Mouse (Mus musculus): ENCODE results near the gene Ushbp1.

The Ushbp1 gene

DNA sequence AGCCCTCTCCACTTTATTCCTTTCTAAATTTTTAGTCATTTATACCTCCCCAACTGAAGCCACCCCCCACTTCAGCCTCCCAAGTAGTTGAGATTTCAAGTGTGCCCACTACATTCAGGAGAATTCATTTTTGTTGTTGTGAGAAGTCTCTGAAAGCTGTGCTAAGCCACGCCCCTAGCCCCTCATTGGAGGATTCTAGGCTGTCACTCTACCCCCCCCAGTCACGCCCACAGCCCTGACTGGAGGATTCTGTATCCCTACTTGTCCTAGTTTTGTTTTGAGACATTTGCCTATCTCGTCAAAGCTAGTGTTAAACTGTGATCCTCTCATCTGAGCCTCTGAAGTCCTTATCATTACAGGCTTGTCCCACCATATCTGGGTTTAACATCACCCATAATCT is 2.7 kb downstream of the Ushbp1 start:
- no peak for DNase-seq (ENCODE audit: low spot score)

DNA sequence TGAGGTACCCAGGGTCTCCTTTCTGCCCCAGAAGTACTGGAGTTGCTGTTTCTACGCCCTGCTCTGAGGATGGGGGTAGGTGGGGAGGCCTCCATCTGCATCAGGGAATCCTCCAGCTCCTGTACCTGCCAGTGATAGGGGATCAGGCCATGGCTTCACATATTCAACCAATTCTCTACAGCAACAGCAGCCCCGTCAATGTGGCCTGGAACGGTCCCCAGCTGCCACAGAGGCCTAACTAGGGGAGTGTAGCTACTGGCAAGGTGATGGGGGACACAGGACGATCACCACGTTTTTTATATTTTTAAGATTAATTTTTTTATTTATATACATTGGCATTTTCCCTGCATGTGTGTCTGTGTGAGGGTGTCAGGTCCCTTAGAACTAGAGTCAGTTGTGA is 3.2 kb downstream of the Ushbp1 start:
- no peak for DNase-seq (ENCODE audit: low spot score)

DNA sequence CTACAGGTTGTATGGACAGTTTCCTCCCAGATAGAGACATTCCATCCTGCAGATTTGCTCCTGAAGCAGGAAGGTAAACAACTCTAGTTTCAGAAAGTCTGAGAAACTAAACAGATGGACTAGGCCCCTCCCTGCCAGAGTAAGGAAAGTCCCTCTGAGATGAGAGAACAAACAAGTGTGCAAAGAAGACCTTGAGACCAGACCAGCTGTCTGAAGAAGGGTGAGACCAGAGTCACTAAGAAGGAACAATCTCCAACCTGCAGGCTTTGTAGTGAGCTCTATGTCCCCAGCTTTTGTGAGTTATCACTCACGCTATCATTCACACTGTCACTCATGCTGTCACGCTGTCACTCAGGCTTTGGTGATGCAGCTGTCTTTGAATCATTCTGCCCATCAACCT is 3.9 kb downstream of the Ushbp1 start:
- no peak for DNase-seq (ENCODE audit: low spot score)

DNA sequence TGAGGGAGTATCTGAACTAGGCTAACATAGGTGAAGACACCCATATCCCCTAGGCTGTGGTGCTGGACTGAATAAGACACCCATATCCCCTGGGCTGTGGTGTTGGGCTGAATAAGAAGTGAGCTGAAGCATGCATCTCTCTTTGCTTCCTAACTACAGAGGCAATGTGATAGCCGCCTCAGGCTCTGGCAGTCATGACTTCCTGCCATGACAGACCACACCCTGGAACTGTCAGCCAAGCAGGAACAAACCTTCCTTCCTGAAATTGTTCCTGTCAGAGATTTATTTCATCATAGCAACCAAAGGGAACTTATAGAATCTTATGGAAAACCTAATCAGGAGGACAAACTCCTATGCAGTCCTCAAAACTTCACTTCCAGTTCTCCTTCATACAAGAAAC is 7.3 kb downstream of the Ushbp1 start:
- DNase-seq (ENCODE audit: low spot score) = no peak

DNA sequence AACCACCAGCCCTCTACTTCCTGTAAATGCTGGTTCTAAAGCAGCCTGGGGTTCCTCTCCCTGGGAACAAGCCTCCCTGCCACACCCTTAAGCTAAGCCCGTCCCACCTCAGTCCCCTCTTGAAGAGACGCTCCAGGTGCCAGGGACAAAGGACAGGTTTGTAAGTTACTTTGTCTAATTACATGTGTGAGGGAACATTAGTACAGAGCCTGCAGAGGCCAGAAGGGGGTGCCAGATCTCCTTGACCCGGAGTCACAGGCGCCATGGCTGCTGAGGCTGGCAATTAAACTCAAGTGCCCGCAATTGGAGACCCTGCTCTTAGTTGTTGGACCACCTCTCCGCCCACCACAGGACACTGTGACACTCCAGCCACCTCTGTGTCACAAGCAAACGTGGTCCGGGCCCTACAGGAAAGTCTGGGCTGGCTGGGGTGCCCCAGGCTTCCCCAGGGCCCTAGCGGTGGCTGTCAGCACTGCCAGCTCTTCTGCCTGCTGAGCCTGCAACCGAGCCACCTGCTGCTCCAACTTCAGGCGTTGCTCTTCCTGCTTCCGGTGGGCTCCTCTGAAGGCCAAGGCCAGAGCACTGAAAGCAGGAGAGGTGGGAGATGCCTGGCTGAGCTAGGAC is 10.3 kb downstream of the Ushbp1 start:
- no peak for DNase-seq (ENCODE audit: low spot score)

DNA sequence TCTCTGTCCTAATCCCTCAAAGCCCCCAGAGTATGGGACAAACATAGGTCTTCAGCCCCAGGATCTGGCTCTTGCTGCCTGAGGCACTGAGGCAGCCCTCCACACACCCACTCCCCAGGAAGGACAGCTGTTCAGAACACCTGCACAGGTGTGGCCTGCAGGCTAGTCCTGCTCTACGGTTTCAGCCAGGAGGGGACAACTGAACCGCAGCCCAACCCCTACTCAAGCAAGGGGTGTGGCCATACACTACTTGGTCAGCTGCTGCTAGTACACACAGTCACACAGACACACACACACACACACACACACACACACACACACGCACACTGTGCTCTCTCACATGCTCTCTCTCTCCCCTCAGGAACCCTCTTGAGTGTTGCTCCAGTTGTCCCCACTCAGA is 11.7 kb downstream of the Ushbp1 start:
- DNase-seq (ENCODE audit: low spot score) = no peak

DNA sequence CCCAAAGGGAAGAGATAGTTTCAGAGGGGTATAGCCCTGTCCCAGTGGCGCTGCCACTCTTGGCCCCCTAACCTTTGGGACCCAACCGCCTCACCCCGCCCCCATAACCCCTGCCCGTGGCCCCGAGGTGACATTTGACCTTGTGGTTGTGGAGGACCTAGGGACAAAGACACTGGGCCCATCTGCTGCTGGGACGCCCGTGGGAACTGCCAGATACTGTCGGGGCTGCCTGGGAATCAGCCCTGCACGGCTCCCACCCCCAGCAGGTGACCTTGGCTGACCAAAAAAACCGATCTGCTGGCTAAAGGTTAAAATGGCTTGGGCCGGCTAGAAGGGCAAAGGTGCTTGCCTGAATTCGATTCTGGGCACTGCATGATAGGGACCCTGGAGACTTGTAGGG is 12.2 kb downstream of the Ushbp1 start:
- DNase-seq (ENCODE audit: low spot score) = no peak

DNA sequence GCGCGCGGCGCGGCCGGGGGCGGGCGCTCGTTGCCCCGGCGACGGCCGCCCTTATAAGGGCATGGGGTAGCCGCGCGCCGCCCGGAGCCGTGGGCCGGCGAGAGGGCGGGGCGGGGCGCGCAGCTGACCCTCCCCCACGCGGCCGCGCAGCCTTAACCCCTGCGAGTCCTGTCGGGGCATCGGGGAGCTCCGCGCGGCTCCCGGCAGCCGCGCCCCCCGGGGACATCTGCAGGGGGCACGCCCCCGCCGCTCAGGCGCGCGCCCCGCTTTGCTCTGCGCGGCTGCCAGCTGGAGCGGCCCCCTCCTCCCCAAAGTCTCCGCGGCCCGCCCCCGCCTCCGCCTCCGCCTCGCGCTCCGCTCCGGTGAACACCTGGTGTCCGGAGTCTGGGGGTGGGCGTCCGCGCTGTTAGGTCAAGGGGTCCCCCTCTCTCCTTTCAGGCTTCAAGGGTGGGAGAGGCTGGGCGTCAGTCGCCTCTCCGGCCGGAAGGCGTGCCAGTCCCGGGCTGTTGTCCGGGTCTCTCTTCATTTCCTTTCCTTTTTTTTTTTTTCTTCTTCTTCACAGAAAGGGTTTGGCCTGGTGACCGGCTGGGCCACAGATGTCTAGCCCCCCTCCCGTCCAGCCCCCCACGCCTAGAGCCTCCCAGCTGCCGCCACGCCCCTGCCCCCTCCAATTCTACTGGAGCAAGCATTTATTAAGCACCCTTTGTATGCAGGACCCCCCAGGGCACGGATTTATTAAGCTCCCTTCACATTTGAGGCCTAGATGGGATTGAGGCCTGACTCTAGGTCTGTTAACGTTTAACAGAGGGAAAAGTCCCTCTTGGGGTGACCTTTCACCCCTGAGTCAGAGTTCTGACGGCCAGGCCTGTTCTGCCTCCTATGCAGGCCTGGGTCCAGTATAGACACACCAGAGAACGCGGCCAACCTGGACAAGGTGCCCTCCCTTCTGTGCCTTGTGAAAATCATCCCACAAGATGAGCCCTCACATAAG is 13.3 kb downstream of the Ushbp1 start:
- no peak for DNase-seq (ENCODE audit: low spot score)

DNA sequence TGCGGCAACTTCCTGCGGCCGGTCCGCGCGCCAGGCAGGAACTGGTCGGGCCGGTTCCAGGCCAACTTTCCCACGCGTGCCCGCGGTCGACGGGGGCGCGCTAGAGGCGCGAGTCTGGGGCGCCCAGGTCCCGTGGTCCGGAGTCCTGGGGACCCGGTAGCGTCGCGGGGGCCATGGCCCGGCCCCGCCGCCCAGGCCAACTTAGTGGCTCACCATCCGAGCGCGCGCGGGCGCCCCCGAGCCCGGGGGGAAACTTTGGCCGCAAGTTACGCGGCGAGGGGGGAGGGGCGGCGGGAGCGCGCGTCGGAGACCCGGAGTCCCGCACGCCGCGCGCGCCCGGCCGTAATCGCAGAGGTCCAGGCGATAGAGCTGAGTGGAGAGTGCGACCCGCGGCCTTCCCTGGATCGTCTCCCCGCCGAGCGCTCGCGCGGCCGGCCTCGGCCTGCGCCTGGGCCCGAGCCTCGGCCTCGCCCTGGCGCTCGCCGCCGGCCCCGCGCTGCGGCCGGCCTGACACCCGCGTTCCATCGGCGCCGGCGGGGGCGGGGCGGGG is 14.1 kb downstream of the Ushbp1 start, which contains the start of gene Nr2f6:
Nr2f6 (minus strand) TSS at position 540 of the 550 bp plus-strand sequence.
- DNase-seq (ENCODE audit: low spot score) = no peak

DNA sequence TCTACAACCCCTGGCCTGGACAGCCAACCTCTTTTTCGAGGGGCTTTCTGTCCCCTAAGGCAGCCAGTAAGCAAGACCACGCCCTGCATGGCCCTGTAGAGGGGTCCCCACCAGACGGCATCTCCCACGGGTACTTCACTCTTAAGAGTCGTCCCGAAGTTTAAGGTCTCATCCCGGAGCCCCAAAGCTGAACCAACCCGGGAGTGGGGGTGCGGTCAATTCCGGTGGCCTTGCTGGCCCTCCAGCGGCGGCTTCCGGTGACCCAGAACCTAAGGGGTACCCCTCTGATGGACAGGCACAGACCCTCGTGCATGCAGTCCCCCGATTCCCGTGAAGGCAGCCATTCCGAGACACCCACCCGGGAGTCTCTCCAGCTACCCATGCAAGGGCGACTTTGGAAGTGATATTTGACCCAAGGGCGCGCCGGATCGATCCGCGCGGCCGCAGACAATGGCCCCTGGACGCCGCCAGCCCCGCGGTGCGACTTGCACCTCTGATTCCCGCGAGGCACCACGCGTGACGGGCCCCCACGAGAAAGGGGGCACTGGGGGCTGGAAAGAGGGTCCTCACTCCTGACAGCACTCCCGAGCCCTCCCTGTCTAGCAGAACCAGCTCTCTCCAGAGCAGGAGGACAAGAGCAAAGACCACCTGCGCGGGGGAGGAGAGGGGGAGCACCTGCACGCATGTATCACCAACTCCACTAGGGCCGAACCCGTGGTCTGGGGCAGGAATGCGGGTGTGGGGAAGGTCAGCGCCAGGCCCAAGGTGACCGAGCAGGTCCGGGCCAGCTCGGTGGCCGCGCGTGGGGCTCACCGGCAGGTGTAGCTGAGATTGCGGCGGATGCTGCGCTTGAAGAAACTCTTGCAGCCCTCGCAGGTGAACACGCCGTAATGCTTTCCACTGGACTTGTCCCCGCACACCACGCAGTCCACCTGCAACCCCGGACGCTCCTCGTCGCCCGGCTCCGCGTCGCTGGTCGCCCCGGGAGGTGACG is 15.1 kb downstream of the Ushbp1 start:
- no peak for DNase-seq (ENCODE audit: low spot score)

DNA sequence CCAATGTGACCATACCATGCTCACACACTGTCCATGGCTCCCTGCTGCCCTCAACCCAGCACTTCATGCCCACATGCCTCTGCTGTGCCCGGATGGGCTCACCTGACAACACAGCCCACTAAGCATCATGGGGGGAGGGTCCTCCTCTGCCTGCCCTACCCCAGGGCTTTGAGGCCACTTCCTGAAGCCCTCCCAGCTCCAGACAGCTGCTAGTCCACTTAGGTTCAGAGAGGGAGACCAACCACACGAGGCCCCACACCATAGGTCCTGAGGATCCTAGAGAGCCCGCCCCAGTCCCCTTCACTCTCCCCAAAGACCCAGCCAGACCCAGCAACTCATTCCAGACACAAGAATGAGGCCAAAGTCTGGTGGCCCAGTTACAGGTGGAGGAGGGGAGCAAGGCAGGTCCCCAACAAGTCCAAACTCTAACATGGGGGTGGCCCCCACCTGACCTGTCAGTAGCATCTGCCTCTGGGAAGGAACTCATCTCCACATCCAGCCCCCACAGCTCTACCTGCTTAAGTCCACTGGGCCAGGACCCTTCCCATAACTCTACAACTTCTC is 16.0 kb downstream of the Ushbp1 start:
- no peak for DNase-seq (ENCODE audit: low spot score)

DNA sequence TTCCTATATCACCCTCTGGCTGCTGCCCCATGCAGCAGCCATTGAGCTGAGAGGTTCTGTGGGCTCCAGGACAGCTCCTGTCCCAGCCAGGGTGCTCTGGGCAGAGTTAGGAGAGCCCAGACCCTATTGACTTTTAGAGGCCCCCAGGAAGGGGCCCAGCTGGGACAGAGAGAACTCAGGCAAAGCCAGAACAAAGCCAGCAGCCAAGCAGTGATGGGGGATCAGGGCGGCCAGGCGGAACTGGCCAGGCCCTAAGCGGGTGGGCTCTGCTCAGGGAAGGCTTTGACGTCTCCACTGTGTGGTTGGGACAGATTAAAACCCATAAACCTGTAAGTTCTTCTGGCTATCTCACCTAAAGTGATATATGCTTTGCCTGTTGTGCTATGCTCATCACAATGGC is 16.6 kb downstream of the Ushbp1 start:
- no peak for DNase-seq (ENCODE audit: low spot score)

DNA sequence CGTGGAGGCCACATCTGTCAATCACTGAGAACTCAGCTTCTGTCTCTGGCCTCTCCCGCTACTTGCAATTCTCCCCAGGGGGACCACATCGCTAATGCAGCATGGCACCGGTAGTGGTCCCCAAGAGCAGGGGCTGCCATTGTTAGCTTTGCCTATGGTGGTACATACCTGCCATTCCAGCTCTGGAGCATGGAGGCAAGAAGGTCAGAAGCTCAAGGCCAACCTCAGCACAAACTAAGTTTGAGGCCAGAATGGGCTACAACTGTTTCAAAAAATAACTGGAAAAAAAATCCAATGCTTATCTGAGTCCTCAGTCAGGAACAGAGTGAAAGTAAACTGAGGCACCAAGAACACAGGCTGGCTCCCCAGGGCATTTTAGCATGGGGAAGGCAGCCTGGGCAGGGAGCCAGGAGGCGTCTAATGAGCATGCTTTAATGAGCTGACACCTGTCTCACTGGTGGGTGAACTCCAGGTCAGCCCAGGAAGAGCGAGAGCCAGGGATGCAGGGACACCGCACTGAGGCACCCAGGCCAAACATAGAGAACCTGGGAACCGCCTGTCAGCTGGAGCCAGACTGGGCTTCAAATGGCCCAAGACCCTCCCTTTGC is 19.1 kb downstream of the Ushbp1 start:
- DNase-seq (ENCODE audit: low spot score) = no peak

DNA sequence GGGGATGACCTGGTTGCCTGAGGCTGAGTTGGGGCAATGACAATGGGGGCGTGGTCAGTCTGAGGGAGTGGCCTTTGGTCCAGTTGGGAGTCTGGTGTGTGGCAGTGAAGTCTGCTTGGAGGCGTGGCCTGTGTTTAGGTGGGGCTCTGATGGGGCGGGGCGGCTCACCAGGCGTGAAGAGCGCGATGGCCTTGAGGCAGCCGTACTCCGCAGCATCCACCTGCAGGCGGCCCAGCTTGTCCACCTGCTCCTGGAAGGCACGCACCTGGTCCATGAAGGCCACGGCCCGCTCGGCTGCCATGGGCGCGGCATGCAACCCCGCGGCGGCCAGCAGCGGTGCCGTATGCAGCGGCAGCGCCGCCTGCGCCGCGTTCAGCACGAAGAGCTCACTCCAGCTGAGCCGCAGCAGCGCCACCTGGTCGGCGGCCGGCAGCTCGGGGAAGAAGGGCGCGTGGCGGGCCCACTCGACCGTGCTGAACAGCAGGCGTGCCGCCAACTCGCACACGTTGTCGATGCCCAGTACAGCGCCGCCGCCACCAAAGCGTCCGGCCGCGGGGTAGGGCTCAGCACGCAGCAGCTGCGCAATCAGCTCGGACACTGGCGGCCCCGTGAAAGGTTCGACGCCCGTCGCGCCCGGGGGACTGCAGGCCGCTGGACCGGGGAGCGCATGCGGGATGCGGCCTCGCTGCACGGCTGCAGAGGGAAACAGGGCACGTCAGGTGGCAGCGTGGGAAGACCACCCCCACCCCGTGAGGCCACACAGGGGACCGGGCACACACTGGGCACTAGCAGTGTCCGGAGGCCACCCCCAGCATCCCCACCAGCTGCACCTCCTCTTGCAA is 19.8 kb downstream of the Ushbp1 start:
- DNase-seq (ENCODE audit: low spot score) = no peak

DNA sequence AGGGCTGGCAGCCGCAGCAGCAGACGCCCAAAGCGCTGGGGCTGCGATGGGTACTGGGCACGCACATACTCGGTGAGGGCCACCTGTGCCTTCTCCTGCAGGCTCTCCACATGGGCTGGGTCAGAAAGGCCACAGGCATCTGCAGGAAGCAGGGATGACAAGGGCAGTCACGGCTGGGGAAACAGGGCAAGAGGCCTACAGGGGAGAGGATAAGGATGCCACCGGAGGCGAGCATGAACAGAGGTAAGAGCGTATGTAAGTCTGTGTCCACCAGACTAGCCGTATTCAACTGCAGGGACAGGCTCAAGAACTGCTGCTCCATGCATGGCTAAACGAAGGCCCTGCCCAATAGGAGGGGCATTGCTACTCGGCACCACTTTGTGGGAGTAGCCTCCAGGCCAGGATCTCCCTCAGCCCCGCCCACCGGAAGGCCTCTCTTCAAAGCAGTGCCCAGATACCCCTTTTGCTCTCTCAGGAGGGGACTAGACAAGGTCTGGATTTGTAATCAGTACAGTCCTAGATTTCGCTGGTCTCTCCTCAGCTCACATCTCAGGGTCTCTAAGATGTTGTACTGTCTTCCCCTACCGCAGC is 20.9 kb downstream of the Ushbp1 start:
- DNase-seq (ENCODE audit: low spot score) = no peak

DNA sequence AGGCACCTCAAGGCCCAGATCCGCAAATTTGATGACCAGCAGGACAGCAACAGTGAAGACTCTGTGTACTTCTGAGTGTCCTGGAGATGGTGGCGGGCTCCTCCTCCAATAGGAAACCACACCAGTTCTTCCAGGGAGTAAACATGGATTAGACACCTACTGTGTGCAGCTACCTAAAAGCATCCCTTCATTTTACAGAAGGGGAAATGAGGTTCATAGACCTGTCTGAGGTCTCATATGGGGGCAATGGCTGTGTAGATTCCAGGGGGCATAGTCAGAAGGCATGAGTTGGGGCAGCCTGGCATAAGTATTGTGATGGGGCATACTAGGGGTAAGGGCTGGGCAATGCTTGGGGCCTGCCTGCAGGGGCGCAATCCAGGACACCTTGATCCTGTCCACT is 22.6 kb downstream of the Ushbp1 start:
- no peak for DNase-seq (ENCODE audit: low spot score)

DNA sequence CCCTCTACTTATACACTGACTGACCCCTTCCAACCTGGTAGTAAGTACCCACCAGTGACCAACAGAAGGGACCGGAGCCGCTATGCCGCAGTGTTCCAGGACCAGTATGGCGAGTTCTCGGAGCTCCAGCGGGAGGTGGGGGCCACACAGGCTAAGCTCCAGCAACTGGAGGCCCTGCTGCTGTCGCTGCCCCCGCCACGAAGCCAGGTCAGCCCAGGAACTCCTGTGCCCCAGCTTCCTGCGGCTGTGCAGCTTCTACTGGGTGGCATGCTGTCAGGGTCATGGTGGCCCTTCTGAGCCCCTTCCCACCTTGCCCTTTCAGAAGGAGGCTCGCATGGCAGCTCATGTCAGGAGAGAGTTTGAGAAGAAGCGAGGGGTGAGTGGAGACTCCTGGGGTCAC is 23.2 kb downstream of the Ushbp1 start:
- no peak for DNase-seq (ENCODE audit: low spot score)

DNA sequence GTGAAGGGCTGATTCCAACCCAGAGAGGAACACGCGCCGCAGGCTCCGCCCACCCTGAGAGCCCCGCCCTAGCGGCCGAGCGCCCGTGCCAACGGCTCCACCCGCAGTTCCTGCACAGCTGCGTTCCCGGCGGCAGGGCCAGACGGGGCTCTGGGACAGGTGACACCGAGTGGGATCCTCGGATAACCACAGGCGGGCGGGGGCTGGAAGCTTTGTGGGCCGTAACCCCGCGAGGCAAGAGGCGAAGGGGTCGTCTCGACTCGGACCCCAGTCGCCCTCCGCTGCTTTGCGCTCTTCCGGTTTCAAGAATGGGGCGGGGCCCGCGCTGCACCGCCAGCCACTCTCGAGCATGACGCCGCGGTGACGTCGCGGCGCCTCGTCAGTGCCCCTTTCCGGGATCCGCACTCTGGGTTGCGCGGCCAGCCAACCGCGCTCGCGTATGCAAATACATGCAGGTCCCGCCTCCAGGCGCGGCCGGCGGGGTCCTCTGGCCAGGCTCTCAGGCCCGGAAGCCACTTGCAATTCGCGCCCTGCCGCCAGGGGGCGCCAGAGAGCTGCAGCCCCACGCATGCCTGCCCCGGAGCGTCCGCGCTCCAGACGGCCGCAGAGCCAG is 24.3 kb downstream of the Ushbp1 start, which contains the start of gene Ocel1:
Ocel1 (plus strand) TSS at position 63 of the 613 bp plus-strand sequence.
- DNase-seq (ENCODE audit: low spot score) = peak; percentile 84

DNA sequence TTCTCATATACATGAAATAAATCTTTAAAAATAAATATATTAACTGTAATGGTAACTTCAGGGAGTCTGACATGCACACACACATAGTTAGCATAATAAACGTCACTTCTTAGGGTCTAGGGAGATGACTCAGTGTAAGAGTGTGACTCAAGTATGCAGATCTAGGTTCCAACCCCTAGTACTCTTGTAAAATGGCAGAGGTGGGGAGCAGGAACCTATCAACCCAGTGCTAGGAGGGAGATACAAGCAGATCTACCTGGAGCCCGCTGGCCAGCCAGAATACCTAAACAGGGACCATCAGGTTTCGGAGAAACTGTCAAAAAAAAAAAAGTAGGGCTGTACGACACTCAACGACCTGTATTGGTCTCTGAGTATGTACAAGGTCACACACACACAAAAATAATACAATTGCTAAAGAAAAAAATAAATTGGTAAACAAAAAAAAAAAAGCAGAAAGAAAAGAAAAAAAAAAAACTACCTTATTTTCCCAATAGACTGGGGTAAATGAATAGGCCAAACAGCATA is 24.8 kb downstream of the Ushbp1 start:
- DNase-seq (ENCODE audit: low spot score) = no peak
